Mouse (Mus musculus): ENCODE measurements around the gene Ppp1r16b.

DNA sequence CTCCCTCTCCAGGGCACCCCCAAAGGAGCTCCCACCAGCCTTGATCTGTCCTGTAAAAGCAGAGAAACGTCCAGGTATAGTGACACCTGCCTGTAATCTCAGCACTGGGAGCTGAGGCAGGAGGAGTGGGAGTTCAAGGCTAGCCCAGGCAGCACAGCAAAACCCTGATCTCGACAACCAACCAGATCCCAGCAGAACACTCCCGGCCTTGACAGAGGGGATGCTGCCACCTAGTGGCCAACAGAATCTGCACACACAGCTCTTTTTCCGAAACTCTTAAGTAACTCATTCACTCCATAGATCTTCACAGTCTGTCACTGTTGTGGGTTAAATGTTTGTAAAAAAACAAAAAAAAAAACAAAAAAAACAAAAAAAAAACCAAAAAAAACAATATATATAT lies 12.2 kb upstream of the Ppp1r16b start:
- peak; percentile 90 for TF ChIP-seq CTCF (IDR thresholded peaks at IDR 0.05)
- TF ChIP-seq EP300 (IDR thresholded peaks at IDR 0.05) = no peak
